Comparison of ENCODE assay signal across 8 mouse cellular contexts in the genomic region with DNA sequence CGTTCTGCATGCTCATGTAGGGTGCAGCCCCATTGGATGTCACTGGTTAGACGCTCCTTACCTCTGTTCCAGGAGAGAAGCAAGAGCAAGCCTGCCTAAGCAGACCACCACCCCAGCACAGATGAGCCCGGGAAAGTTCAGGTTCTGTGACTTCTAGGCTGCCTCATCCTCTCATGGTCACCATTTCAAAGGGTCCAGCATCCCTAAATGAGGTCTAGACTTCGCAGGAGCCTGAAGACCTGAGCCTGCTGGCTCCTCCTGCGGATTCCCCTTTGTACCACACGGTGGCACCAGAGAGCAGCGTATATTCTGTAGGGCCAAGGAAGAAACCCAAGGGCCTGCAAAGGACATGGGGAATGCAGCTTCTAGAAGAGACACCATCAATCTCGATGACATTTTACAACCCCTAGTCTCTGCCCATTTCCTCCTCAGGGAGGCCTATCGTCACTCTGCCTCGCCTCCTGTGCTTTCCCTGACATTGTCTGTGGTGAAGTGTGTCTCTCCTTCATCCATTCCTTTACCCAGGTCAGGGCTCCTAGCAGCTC. TPM values are rescaled to one million over a fixed set of nuclear protein-coding genes. Genes with fewer than 3 reads are reported as not detected.
A peak's percentile ranks its signal among the peaks of the same experiment; 100 is the strongest.
DNase-seq lines count a peak whose midpoint lies in the region; ATAC-seq lines count a peak whose summit lies in the region.

No protein-coding gene starts in this region.

- 17% methylated on average over 10 of the region's 10 CpGs for WGBS in limb, embryonic 10.5 days
- WGBS in midbrain, embryonic 15.5 days = 24% methylated on average over 10 of the region's 10 CpGs

- 0 out of 2 replicates have a peak, but pooled peaks cover 2% of the 10 kb centered on the region for H3K36me3 ChIP-seq in limb, embryonic 10.5 days
- no peaks in the 10 kb centered on the region; the same call in 1 of the 2 replicates for H3K36me3 ChIP-seq in midbrain, embryonic 15.5 days (replicated peaks)

- no peaks in the 10 kb centered on the region for H3K27me3 ChIP-seq in limb, embryonic 10.5 days (ENCODE audit: low read depth, poor library complexity, severe bottlenecking)
- no peaks in the 10 kb centered on the region for H3K27me3 ChIP-seq in midbrain, embryonic 15.5 days (replicated peaks)

- H3K9ac ChIP-seq in midbrain, embryonic 15.5 days = no peak overlapping the region

- no peak overlapping the region for H3K27ac ChIP-seq in limb, embryonic 10.5 days
- H3K27ac ChIP-seq in midbrain, embryonic 15.5 days = no peak overlapping the region

- no peak overlapping the region for H3K4me3 ChIP-seq in limb, embryonic 10.5 days
- no peak overlapping the region for H3K4me3 ChIP-seq in midbrain, embryonic 15.5 days

- H3K4me2 ChIP-seq in midbrain, embryonic 15.5 days = no peak overlapping the region

- peak; percentile 74 for ATAC-seq in midbrain, embryonic 15.5 days (replicated peaks)

- DNase-seq in 3T3-L1 (ENCODE audit: low read depth, low spot score) (peak; percentile 91), adipocyte (ENCODE audit: low spot score) (peak; percentile 86)
- peak; percentile 86 for DNase-seq in embryo, embryonic 10.5 days (ENCODE audit: low spot score)
- DNase-seq in heart, adult 18-20 months = peak; percentile 51 to 78
- DNase-seq in kidney, adult 18-20 months = peak; percentile 75
- peak; percentile 84 for DNase-seq in limb, embryonic 10.5 days (ENCODE audit: low spot score)
- peak; percentile 22 to 60 for DNase-seq in spleen, adult 18-20 months

- no peaks in the 10 kb centered on the region for H3K9me3 ChIP-seq in limb, embryonic 10.5 days (replicated peaks)
- no peaks in the 10 kb centered on the region for H3K9me3 ChIP-seq in midbrain, embryonic 15.5 days

- peaks cover 3% of the 10 kb centered on the region; the same call in 1 of the 2 replicates for H3K4me1 ChIP-seq in limb, embryonic 10.5 days
- H3K4me1 ChIP-seq in midbrain, embryonic 15.5 days = peaks cover 2% of the 10 kb centered on the region; the same call in 1 of the 2 replicates

RNA-seq across cellular contexts. Expression of a gene that starts 28.0 kb away (rescaled TPM):
- total RNA-seq in heart, adult 18-20 months (2021) = not detected
- polyA plus RNA-seq in limb, embryonic 10.5 days (2016; fragmentation: Nextera tagmentation; extraction: Ambion mirVana) = not detected in 2 replicates
- polyA plus RNA-seq in midbrain, embryonic 15.5 days (2015; fragmentation: Nextera tagmentation; extraction: Ambion mirVana) = not detected in 2 replicates

RNA-seq across cellular contexts. Expression of a gene that starts 35.6 kb away (rescaled TPM):
- 10 to 100 TPM; 14.6 to 17.1 TPM for total RNA-seq in heart, adult 18-20 months (2021)
- polyA plus RNA-seq in limb, embryonic 10.5 days (2016; fragmentation: Nextera tagmentation; extraction: Ambion mirVana) = 9.5 and 11.0 TPM in 2 replicates
- 16.7 and 16.8 TPM in 2 replicates for polyA plus RNA-seq in midbrain, embryonic 15.5 days (2015; fragmentation: Nextera tagmentation; extraction: Ambion mirVana)

Comparison
In these comparisons a context has a peak if more than half of its experiments do, and no peak if none do; other contexts are left out.
1. DNase-seq: peak in every context shown above with its lines; median percentile 91 in 3T3-L1; 86 in adipocyte; 86 in embryo, embryonic 10.5 days; 84 in limb, embryonic 10.5 days; 75 in kidney, adult 18-20 months; 64 in heart, adult 18-20 months; 41 in spleen, adult 18-20 months.